Mouse (Mus musculus) splenic B cell, adult 2 months (primary cell): Measurements from ENCODE around the gene Lrig1.

Source experiments
- DNase-seq: peaks from one replicate; pipeline ENCODE4 v3.0.0-alpha.2; 2011; ENCODE audit warnings: low read depth, low spot score
- H3K27me3 ChIP-seq: 2 replicates; pipeline ENCODE4 v1.6.1; 2012; ENCODE audit warnings: mild to moderate bottlenecking, low read length, moderate library complexity, mixed read lengths; ENCODE audit not compliant: control insufficient read depth, poor library complexity, insufficient read depth, severe bottlenecking
- H3K36me3 ChIP-seq: 2 replicates; pipeline ENCODE4 v1.6.1; 2012; ENCODE audit warnings: mild to moderate bottlenecking, low read length, moderate library complexity, mixed read lengths; ENCODE audit not compliant: control insufficient read depth, poor library complexity, insufficient read depth, severe bottlenecking

Gene Lrig1

DNA sequence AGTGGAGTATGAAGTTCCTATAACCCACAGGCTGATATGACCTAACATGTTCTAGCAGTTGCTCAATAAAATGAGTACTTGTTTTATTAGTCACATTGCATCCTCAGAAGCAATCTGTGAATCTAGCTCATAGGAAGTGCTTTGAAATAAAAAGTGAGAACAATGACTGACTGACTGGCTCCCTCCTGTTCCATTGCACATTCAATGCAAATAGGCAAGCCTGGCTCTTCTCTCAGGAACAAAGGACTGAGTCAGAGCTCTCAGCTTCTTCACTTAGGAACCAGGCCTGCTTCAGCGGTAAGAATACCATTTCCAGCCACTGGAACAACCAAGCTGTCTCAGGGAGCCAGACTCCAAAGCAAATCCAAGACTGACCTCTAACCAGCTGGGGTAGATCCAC, 64.6 kb downstream of the Lrig1 start:
- Histone ChIP-seq H3K27me3 (no peaks in the 10 kb centered on the region), H3K36me3 (no peaks in the 10 kb centered on the region)
- DNase-seq, result no peak

DNA sequence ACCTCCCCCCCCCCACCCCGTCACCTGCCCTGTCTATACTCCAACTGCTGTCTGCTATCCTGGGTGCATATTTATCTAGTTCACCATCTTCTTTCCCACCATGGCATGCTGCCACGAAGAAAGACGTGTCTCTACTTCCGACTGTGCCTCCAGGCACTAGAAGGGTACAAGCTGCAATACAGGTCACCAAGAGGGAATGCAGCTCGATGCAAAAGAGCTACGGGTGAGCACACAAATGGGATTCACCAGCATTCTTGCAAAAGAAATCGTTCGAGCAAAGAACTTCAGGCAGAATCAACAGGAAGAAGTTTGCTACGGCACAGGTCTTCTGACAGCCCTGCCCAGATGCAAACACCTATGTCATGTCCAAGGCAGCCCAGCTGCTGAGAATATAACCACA, 65.2 kb downstream of the Lrig1 start:
- Histone ChIP-seq H3K27me3 (no peaks in the 10 kb centered on the region), H3K36me3 (no peaks in the 10 kb centered on the region)
- no peak for DNase-seq

DNA sequence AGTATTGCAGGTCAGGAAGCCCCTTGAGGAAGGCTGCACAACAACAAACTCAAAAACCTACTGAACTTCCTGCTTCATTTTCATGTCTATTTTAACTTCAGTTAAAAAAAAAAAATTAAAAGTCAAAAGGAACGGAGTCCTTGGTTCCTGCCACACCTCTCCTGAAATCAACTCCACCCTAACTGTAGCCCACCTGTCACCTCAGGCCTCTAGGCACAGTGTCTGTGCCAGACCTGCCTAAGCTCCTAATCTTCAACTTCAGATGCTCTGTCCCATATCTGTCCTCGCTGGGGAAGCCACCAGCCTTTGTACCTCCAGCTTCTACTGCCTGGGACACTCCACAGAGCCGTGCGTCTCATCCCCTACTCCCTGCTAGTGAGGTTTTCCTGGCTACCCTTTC, 65.7 kb downstream of the Lrig1 start:
- no peak for DNase-seq

DNA sequence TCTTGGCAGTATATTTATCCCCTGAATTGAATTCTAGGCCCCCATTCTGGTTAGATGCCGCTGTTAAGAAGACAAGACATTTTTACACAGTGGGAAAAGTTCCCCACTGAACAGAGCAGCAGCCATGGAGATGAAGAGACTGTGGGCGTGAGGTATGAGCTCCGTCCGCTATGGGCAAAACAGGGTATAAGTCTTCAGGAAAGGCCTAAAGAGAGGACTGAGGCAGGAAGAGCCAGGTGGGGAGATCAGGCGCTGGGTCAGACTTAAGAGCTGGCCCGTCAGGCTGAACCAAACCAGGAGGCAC, 68.2 kb downstream of the Lrig1 start:
- Histone ChIP-seq H3K27me3 (no peaks in the 10 kb centered on the region), H3K36me3 (no peaks in the 10 kb centered on the region)
- DNase-seq, result no peak

More for the DNA sequence above, 65.7 kb downstream of the Lrig1 start:
- Histone ChIP-seq H3K36me3 (no peaks in the 10 kb centered on the region), H3K27me3 (no peaks in the 10 kb centered on the region)

DNA sequence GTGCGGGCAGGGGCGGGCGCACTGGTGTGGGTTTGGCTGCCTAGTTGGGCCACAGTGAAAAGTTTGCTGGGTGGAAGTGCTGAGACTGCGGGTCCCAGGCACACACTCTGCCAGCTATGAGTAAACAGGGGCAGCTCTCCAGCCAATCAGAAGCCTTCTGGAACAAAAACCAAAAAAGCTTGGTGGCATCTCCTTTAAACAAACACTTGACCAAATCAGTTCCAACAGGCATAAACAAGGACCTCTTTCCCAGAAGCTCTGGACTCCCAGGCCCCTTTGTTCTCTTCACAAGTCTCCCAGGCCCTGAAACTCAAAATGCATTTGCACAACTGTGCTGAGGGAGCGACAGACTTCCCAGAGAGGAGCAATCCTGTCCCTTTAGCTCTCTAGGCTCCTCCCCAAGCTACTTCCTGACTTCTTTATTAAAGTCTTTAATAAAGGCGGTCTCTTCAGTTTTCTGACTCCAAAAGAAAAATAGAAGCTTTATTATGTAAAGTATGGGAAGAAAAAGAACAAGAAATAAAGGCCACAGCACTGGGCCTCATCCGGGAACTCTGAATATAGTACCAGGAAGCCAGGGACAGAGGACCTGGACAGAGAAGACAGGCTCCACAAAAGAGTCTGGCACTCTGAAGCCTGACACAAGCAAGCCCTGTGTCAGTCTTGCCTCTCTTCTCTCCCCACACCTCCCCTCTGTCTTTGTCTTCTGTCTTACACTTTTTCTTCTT, 68.7 kb downstream of the Lrig1 start:
- DNase-seq, result no peak

DNA sequence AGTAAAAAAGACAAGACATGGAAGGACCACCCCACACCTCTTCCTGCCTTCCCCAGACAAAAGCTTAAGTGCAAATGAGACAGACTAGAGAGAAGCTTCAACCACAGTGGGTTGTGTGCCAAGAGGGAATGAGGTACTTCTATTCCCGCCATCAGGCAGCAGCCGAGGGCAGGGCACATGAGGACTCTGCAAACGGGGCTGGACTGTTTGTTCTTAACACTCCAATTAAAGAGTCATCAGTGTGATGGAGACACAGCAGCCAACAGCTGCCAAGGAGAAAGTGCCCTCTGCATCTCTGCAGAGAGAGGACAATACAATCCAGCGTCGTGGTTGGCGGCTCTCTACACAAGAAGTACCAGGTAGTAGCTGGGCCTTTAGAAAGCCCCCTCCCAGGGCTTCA, 71.2 kb downstream of the Lrig1 start:
- DNase-seq, result no peak
- no peaks in the 10 kb centered on the region for H3K36me3 ChIP-seq
- H3K27me3 ChIP-seq, result no peaks in the 10 kb centered on the region

More for the DNA sequence above, 68.7 kb downstream of the Lrig1 start:
- Histone ChIP-seq H3K36me3 (no peaks in the 10 kb centered on the region), H3K27me3 (no peaks in the 10 kb centered on the region)

DNA sequence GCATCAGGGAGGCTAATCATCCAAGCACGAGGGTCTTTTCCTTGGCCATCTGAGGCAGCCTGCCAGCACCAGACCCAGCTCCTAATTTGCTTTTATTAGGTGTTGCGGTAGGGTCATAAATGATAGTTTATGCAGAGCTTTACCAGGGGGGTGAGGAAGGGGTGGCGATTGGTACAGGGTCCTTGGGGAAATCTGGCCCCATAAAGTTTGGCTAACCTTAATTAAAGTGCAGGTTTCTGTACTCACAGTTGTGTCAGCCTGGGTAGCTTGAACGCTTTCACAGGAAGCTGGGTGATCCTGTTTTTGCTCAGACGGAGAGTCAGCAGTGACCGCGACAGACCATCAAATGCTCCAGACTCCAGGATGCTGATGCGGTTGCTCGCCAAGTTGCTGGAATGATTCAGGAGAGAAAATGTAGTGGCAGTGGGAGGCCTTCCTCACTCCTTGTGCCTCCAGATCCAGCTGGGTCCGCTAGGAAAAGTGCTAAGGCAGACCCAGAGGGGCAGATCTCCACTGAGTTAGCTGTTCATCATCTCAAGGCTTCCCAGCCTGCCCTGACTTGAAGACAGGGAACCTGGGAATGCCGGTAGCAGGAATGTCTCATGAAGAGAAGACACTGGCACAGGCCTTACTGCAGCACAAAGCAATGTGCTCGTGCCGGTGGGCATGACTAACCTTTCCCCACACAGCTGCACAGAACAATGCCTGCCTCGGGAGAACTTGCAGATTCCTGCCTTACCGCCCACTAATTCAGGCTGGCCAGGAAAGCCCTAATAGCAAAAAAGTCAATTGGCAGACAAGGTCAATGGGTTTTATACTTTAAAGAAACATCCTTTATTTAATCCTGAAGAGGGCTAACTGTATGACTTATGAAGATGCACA, 72.0 kb downstream of the Lrig1 start:
- no peak for DNase-seq
- Histone ChIP-seq H3K36me3 (no peaks in the 10 kb centered on the region), H3K27me3 (no peaks in the 10 kb centered on the region)

DNA sequence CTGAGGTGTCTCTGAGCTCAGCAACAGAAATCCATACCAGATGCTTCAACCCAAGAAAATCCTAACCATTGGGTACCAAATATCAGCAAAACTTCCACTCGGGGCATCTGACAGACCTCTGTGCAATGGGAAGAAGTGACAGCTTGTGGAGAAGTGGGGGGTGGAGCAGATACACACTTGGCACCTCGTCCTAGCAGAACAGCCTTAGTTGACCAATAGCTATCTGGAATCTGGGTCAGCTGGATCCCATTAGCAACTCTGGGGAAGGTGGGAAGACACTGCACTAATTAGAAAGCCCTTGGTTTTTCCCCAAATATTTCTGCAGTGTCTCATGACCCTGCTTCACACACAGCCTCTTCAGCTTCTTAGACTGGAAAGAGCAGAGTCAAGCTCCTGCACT, 73.2 kb downstream of the Lrig1 start:
- no peaks in the 10 kb centered on the region for H3K27me3 ChIP-seq
- DNase-seq, result no peak
- no peaks in the 10 kb centered on the region for H3K36me3 ChIP-seq

DNA sequence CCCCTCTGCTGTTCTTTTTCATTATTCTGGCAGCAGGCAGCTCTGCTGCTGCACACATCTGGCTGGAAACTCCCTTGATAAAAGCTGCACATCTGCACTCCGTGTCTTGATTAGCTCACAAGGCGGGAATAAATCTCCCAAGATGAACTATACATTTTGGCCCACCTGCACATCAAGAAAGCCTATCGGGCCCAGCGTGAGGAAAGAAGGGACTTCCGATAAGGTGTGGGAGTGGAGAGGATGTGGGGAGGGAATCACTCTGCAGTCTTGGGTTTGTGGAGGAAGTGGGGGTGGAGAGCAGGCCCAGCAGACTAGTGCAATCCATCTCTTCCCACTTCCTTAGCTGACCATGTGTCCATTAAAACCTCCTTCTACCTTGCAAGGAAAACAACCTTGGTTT, 74.1 kb downstream of the Lrig1 start:
- no peaks in the 10 kb centered on the region for H3K27me3 ChIP-seq
- no peaks in the 10 kb centered on the region for H3K36me3 ChIP-seq
- DNase-seq, result no peak

DNA sequence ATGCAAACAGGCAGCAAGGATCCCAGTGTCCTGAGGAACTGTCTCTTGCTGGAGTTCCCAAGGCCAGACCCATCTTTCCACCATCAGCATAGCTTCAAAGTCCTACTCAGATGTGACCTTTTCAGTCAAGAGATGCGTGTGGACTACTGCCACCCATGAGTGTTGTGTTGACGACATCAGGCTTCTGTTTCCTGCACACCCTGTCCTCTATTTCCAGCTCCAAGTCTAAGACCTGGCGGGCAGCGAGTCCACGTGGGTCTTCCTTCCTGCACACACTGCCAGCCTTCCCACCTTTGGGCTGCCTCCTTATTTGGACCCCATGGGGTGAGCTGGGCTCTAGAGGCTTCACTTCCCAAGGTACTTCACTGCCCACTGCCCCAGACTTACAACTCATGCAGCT, 75.4 kb downstream of the Lrig1 start:
- H3K36me3 ChIP-seq, result no peaks in the 10 kb centered on the region
- H3K27me3 ChIP-seq, result no peaks in the 10 kb centered on the region
- DNase-seq, result no peak

DNA sequence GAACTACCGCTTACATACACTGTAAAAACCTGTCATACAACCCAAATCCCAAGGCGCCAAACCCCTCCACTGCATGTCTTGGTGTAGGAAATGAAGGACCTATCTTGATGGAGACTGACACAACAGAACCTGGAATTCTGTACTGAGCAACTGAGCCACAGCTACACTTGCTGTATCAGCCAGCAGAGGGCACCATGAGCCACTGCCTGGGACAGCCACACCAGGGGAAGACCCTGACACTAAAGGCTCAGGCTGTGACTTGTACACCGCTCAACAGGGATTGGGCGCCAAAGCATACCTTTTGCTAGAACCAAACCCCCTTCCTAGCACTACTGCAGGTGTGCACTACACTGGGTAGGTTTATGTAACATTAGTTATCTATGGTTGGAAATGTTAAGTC, 77.0 kb downstream of the Lrig1 start:
- Histone ChIP-seq H3K27me3 (no peaks in the 10 kb centered on the region), H3K36me3 (no peaks in the 10 kb centered on the region)
- peak; percentile 65 for DNase-seq

DNA sequence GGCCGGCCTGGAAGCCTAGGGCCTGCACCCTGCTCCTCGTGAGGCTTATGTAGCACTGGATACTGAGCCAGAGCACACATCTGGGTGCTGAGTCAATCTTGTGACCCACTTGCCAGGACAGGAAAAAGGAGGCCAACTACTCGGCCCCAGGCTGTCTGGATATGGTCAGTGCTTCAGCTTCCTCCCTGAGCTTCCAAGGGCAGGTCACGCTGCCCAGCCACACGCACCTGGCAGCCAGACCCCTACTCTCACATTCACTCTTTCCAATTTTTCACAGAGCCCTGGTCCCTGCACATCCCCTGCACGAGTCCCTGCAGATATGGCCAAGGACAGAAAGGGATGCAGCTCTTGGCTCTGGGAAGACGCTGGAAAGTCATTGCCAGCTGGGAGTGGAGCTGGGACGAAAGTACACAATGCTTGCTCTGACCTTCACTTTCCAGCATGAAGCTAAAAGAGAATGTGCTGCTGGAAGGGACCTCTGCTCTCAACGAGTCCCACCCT, 79.1 kb downstream of the Lrig1 start:
- Histone ChIP-seq H3K36me3 (no peaks in the 10 kb centered on the region), H3K27me3 (no peaks in the 10 kb centered on the region)
- no peak for DNase-seq

DNA sequence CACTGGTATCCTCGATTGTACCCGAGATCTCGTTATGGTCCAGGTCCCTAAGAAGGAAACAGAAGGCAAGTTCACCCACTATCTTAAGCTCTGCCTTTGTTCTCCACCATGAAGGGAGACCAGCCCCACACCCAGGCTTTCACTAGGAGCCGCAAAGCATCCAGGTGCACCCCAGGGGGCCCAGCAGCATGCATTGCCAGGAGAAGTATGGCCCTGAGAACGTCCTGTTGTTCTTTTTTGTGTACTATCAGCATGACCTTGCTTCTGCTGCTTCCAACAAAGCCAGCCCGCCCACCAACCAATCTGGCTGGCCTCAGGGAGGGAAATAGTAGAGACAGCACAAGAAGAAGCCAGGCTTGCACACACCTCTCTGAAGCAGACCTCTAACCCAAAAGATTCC, 79.7 kb downstream of the Lrig1 start:
- no peaks in the 10 kb centered on the region for H3K27me3 ChIP-seq
- H3K36me3 ChIP-seq, result no peaks in the 10 kb centered on the region
- no peak for DNase-seq

DNA sequence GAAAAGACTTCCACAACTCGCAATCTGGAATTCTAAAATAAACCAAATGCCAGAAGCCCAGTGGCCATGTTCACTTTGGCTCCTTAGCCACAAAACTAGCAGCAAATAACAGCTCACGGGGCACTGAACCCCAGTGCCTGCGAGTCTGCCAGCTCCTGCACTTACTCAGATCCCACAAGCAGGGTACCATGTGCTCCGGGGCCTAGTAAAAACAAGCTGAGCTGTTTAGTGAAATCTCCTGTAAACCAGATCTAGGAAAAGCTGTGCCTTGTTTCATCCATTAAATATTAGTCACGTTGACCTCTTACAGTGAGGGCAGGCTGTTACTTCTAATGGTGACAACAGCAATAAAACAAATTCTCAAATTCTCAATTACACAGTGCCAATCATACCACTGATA, 81.3 kb downstream of the Lrig1 start:
- H3K27me3 ChIP-seq, result no peaks in the 10 kb centered on the region
- H3K36me3 ChIP-seq, result no peaks in the 10 kb centered on the region
- DNase-seq, result no peak

DNA sequence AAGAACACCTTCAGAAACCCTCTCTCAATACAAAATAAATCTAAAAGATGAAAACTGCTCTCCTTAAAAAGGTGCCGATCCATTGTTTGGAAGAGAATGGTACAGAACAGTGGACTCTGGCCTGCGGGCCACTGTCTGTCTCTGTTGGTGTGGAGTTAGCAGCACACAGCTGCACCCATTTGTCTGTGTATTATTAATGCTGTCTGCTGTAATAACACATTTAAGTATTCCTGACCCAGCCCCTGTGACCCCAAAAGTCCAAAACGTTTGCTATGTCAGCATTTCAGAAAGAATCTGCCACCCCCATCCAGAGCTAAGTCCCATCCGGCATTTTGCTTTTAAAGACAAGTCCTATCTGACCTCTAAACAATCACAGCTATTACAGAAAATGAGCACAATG, 84.0 kb downstream of the Lrig1 start:
- no peaks in the 10 kb centered on the region for H3K36me3 ChIP-seq
- DNase-seq, result no peak
- H3K27me3 ChIP-seq, result no peaks in the 10 kb centered on the region
